In genomic region chr4:12511656-12512385, GRCm38 (mm10) we compare ENCODE assay signal across 9 mouse cellular contexts.
A peak's percentile ranks its signal among the peaks of the same experiment; 100 is the strongest.
DNase-seq lines count a peak whose midpoint lies in the region; ATAC-seq and TF ChIP-seq lines count a peak whose summit lies in the region.
"Had no signal": no experiment of that assay in that cellular context is flagged by ENCODE, and none has a peak within 500 bp of the region (broad histone marks: within the 10 kb centered on the region; RNA-seq: fewer than 3 reads in every experiment).

No protein-coding gene starts in this region.

- peaks cover 5% of the 10 kb centered on the region; the same call in 1 of the 2 replicates for H3K4me1 ChIP-seq in heart, embryonic 10.5 days
- H3K4me1 ChIP-seq in hindbrain, postnatal 0 days (ENCODE audit: insufficient read depth, low read length) = peaks cover 10% of the 10 kb centered on the region
- H3K4me1 ChIP-seq in lung, embryonic 16.5 days (replicated peaks; ENCODE audit: control insufficient read depth, insufficient read depth, low read length) = peaks cover 7% of the 10 kb centered on the region; the same call in 1 of the 2 replicates
- no peaks in the 10 kb centered on the region for H3K4me1 ChIP-seq in stomach, postnatal 0 days (replicated peaks; ENCODE audit: control insufficient read depth, insufficient read depth)

- H3K4me3 ChIP-seq in heart, embryonic 10.5 days = no peak overlapping the region
- no peak overlapping the region for H3K4me3 ChIP-seq in hindbrain, postnatal 0 days (ENCODE audit: low read length)
- no peak overlapping the region for H3K4me3 ChIP-seq in lung, embryonic 16.5 days (ENCODE audit: low read length)
- H3K4me3 ChIP-seq in stomach, postnatal 0 days (ENCODE audit: low read depth, low read length) = no peak overlapping the region
- H3K4me3 ChIP-seq: myocyte had no signal

- TF ChIP-seq EP300 in stomach, postnatal 0 days (optimal IDR thresholded peaks at IDR 0.05) = no peak

- no peaks in the 10 kb centered on the region for H3K9me3 ChIP-seq in heart, embryonic 10.5 days
- H3K9me3 ChIP-seq in hindbrain, postnatal 0 days (ENCODE audit: low read length) = no peaks in the 10 kb centered on the region
- H3K9me3 ChIP-seq in lung, embryonic 16.5 days (ENCODE audit: control insufficient read depth, low read length) = no peaks in the 10 kb centered on the region
- no peaks in the 10 kb centered on the region for H3K9me3 ChIP-seq in stomach, postnatal 0 days (ENCODE audit: control insufficient read depth, low read length)

- WGBS in heart, embryonic 10.5 days = 52% methylated on average over 10 of the region's 10 CpGs
- 45% methylated on average over 10 of the region's 10 CpGs for WGBS in hindbrain, postnatal 0 days
- WGBS in lung, embryonic 16.5 days = 47% methylated on average over 10 of the region's 10 CpGs
- 50% methylated on average over 10 of the region's 10 CpGs for WGBS in stomach, postnatal 0 days

- no peak overlapping the region for H3K4me2 ChIP-seq in hindbrain, postnatal 0 days (ENCODE audit: low read depth, low read length)
- H3K4me2 ChIP-seq in lung, embryonic 16.5 days (ENCODE audit: low read depth, low read length) = no peak overlapping the region
- no peak overlapping the region; the same call in 1 of the 2 replicates for H3K4me2 ChIP-seq in stomach, postnatal 0 days (replicated peaks; ENCODE audit: low read depth)

- no peak overlapping the region for H3K9ac ChIP-seq in hindbrain, postnatal 0 days (replicated peaks; ENCODE audit: low read length)
- H3K9ac ChIP-seq in lung, embryonic 16.5 days (ENCODE audit: low read length) = no peak overlapping the region
- no peak overlapping the region for H3K9ac ChIP-seq in stomach, postnatal 0 days (ENCODE audit: low read length)

- TF ChIP-seq CTCF in hindbrain, postnatal 0 days (IDR thresholded peaks at IDR 0.05; ENCODE audit: low read depth) = no peak
- no peak for TF ChIP-seq CTCF in stomach, postnatal 0 days (IDR thresholded peaks at IDR 0.05; ENCODE audit: low read depth)

- no peaks in the 10 kb centered on the region for H3K36me3 ChIP-seq in heart, embryonic 10.5 days
- H3K36me3 ChIP-seq in hindbrain, postnatal 0 days (ENCODE audit: insufficient read depth, low read length) = no peaks in the 10 kb centered on the region
- no peaks in the 10 kb centered on the region for H3K36me3 ChIP-seq in lung, embryonic 16.5 days (ENCODE audit: control insufficient read depth, insufficient read depth, low read length)
- no peaks in the 10 kb centered on the region for H3K36me3 ChIP-seq in stomach, postnatal 0 days (ENCODE audit: control insufficient read depth, insufficient read depth, low read length)

- no peaks in the 10 kb centered on the region for H3K27me3 ChIP-seq in heart, embryonic 10.5 days (ENCODE audit: insufficient read depth, poor library complexity, severe bottlenecking)
- H3K27me3 ChIP-seq in hindbrain, postnatal 0 days (ENCODE audit: insufficient read depth, low read length) = no peaks in the 10 kb centered on the region
- no peaks in the 10 kb centered on the region for H3K27me3 ChIP-seq in lung, embryonic 16.5 days (ENCODE audit: control insufficient read depth, insufficient read depth, low read depth, low read length)
- no peaks in the 10 kb centered on the region for H3K27me3 ChIP-seq in stomach, postnatal 0 days (ENCODE audit: control insufficient read depth, insufficient read depth, low read length)

- peak; percentile 70; the same call in 1 of the 2 replicates for ATAC-seq in hindbrain, postnatal 0 days
- ATAC-seq in lung, embryonic 16.5 days (ENCODE audit: low read depth) = peak; percentile 98
- peak; percentile 35; the same call in 1 of the 2 replicates for ATAC-seq in stomach, postnatal 0 days (ENCODE audit: low FRiP score, low TSS enrichment)
- ATAC-seq in megakaryocyte, adult 5-6 weeks (ENCODE audit: poor library complexity, severe bottlenecking) = no peak

- DNase-seq in heart, adult 11 months = peak; percentile 96
- DNase-seq in heart, embryonic 10.5 days (ENCODE audit: low spot score) = no peak
- DNase-seq in adrenal gland, postnatal 36 days = peak; percentile 42 to 67
- peak; percentile 41 to 73 for DNase-seq in frontal cortex, postnatal 25 days (ENCODE audit: low spot score in 2 of 2)
- peak; percentile 84 for DNase-seq in hindbrain, postnatal 0 days (ENCODE audit: low spot score)
- peak; percentile 40 for DNase-seq in stomach, postnatal 0 days (ENCODE audit: low spot score)

- H3K27ac ChIP-seq in heart, embryonic 10.5 days = no peak overlapping the region
- H3K27ac ChIP-seq in hindbrain, postnatal 0 days = no peak overlapping the region
- no peak overlapping the region for H3K27ac ChIP-seq in lung, embryonic 16.5 days (ENCODE audit: low read length)
- no peak overlapping the region for H3K27ac ChIP-seq in stomach, postnatal 0 days (replicated peaks)
